Mouse (Mus musculus): Measurements from ENCODE around the gene Dctn1. TPM values are rescaled to one million over a fixed set of nuclear protein-coding genes. Genes with fewer than 3 reads are reported as not detected.

Gene Dctn1
- total RNA-seq, 2 experiments from 2014 or later, result 369 to 376 TPM

DNA sequence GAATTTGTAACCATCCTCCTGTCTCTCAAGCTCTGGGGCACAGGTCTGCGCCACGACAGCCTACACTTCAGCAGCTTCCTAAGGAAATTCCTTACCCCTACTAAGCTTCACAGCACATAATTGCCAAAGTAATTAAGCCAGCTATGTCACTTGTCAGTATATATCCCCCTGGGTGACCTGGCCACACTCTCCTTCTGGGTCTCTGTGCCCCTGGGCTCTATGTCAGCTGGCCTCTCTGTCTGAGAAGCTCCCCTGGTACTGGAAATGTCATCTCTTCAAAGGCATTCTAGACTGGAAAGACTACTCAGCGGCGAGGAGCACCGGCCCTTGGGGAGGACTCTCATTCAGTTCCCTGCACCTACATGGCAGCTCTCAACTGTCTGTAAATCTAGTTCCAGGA lies 42.8 kb upstream of the Dctn1 start:
- DNase-seq (ENCODE audit: extremely low spot score in 1 of 2, low spot score in 2 of 2), result no peak
- H3K27ac ChIP-seq, result no peak overlapping the region
- intact Hi-C loops (cut with DNase I), result no loop called here
- no peak for TF ChIP-seq CTCF (IDR thresholded peaks at IDR 0.05)
- H3K4me3 ChIP-seq, result no peak overlapping the region

- TF ChIP-seq CTCF (IDR thresholded peaks at IDR 0.05), result no peak
- Histone ChIP-seq H3K27ac (peak overlapping the region; percentile 65), H3K4me3 (peak overlapping the region; percentile 70)
- peak; percentile 82 to 87 for DNase-seq (ENCODE audit: extremely low spot score in 1 of 2, low spot score in 2 of 2)
- intact Hi-C loops (cut with DNase I), result loop anchor here (2.0 kb wide), 1 partner anchor 18 kb away; no protein-coding TSS in a partner anchor
Observed at GRCm38 (mm10) chr6:83124851-83125312, 40.8 kb upstream of the Dctn1 start.

DNA sequence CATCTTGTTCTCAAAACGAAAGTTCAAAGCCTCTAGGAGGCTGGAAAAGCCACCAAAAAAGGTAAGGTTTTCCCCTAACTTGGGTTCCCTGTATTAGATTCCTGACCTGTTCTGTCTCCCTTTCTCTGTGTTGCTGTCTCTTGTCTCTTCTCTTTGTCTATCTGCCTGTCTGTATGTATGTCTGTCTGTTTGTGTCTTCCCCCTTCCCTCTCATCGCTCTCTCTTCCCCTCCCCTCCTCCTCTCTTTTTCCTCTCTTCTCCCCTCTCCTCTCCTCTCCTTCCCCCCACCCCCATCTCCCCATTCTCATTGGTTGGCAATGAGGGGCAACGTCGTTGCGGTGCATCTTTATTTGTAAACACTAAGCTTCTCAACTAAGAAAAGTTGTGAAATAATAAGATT lies 40.4 kb upstream of the Dctn1 start, which contains the start of gene Ino80b:
Gene Ino80b, minus strand, starts transcription at position 101 of the 400 bp plus-strand sequence.
- peak within 1 kb of the TSS; percentile 70 for H3K4me3 ChIP-seq
- no peak for TF ChIP-seq CTCF (IDR thresholded peaks at IDR 0.05)
- peak within 1 kb of the TSS; percentile 65 for H3K27ac ChIP-seq
- intact Hi-C loops (cut with DNase I), result loop anchor here (2.0 kb wide), 1 partner anchor 17 kb away; no protein-coding TSS in a partner anchor
- DNase-seq (ENCODE audit: extremely low spot score in 1 of 2, low spot score in 2 of 2), result no peak

DNA sequence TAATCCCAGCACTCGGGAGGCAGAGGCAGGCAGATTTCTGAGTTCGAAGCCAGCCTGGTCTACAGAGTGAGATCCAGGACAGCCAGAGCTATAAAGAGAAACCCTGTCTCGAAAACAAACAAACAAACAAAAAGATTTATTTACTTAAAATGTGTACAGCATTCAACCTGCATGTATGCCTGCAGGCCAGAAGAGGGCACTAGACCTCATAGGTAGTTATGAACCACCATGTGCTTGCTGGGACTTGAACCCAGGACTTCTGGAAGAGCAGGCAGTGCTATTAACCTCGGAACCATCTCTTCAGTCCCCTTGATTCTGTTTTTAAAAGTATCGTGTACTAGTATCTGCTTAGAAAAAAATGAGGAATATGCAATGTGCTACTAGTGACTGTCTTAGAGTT lies 38.3 kb upstream of the Dctn1 start:
- intact Hi-C loops (cut with DNase I), result no loop called here
- DNase-seq (ENCODE audit: extremely low spot score in 1 of 2, low spot score in 2 of 2), result no peak
- Histone ChIP-seq H3K27ac (no peak overlapping the region), H3K4me3 (no peak overlapping the region)
- peak; percentile 40 for TF ChIP-seq CTCF (IDR thresholded peaks at IDR 0.05)

- no peak for TF ChIP-seq CTCF (IDR thresholded peaks at IDR 0.05)
- intact Hi-C loops (cut with DNase I), result no loop called here
Observed at GRCm38 (mm10) chr6:83131469-83132034, 34.2 kb upstream of the Dctn1 start.

GRCm38 (mm10) chr6:83132176-83132919 lies 33.4 kb upstream of the Dctn1 start:
- intact Hi-C loops (cut with DNase I), result no loop called here
- DNase-seq (ENCODE audit: extremely low spot score in 1 of 2, low spot score in 2 of 2), result no peak
- TF ChIP-seq CTCF (IDR thresholded peaks at IDR 0.05), result no peak

More at GRCm38 (mm10) chr6:83131469-83132034, 34.2 kb upstream of the Dctn1 start:
- no peak for DNase-seq (ENCODE audit: extremely low spot score in 1 of 2, low spot score in 2 of 2)
- Histone ChIP-seq H3K27ac (no peak overlapping the region), H3K4me3 (no peak overlapping the region)

GRCm38 (mm10) chr6:83134226-83134625 lies 31.5 kb upstream of the Dctn1 start:
- no peak for TF ChIP-seq CTCF (IDR thresholded peaks at IDR 0.05)

More at GRCm38 (mm10) chr6:83132176-83132919, 33.4 kb upstream of the Dctn1 start:
- Histone ChIP-seq H3K27ac (no peak overlapping the region), H3K4me3 (no peak overlapping the region)

DNA sequence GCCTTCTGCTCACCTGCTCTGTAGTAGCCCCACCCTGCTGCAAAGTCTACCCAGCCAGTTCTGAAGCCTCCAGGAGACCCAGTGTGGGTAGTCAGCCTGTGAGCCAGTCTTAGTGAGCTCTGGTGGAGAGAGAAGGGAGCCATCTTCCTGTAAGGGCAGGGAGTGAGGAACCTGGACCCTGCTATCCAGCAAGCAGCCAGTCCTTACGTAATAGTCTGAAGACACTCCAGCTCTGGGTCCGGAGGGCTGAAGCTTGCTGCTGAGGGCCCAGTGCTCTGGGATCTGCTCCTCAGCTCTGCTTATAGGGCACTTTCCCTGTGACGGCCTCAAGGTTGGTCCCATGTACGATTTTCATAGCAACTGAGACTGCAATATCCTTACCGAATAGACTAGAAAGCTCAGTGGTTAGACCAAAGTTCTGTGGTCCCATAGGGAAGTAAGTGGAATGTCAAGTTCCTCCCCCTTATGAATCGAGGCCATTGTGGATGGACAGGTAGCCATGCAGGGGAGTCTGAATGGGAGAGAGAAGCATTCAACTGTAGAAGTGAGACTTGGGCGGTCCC lies 30.7 kb upstream of the Dctn1 start, which contains the start of gene Rtkn:
Gene Rtkn, plus strand, starts transcription at position 513 of the 563 bp plus-strand sequence.
- H3K4me3 ChIP-seq, result peak within 1 kb of the TSS; percentile 24
- peak within 1 kb of the TSS; percentile 12; the same call in 1 of the 2 replicates for H3K27ac ChIP-seq
- no peak for TF ChIP-seq CTCF (IDR thresholded peaks at IDR 0.05)
- intact Hi-C loops (cut with DNase I), result no loop called here
- DNase-seq (ENCODE audit: extremely low spot score in 1 of 2, low spot score in 2 of 2), result no peak

More at GRCm38 (mm10) chr6:83134226-83134625, 31.5 kb upstream of the Dctn1 start:
- intact Hi-C loops (cut with DNase I), result no loop called here
- H3K4me3 ChIP-seq, result no peak overlapping the region
- DNase-seq (ENCODE audit: extremely low spot score in 1 of 2, low spot score in 2 of 2), result no peak
- no peak overlapping the region for H3K27ac ChIP-seq

DNA sequence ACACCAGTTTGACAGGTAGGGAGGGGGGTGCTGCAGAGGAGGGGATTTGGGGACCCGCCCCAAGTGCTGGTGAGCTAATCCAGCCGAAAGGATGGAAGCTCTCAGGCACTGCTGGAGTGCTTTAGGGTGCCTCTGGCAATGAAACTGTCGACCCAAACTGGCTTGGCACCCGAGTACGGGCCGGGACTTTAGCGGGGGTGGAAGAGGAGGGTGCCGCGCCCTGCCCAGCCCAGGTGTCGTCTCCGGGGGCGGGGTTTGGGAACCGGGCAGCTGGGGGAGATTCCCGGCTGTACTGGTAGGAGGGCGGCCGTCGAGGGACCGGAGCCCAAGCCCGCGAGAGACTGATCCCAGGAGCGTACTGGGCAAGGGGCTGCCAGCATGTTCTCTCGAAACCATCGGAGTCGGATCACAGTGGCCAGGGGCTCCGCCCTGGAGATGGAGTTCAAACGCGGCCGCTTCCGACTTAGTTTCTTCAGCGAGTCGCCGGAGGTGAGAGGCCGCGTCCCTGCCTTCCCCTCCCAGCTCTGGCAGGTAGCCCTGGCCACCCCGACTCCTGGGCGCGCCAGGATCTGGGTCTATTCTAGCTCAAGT lies 30.1 kb upstream of the Dctn1 start:
- DNase-seq (ENCODE audit: extremely low spot score in 1 of 2, low spot score in 2 of 2), result peak in 1 of 2 experiments; percentile 10

DNA sequence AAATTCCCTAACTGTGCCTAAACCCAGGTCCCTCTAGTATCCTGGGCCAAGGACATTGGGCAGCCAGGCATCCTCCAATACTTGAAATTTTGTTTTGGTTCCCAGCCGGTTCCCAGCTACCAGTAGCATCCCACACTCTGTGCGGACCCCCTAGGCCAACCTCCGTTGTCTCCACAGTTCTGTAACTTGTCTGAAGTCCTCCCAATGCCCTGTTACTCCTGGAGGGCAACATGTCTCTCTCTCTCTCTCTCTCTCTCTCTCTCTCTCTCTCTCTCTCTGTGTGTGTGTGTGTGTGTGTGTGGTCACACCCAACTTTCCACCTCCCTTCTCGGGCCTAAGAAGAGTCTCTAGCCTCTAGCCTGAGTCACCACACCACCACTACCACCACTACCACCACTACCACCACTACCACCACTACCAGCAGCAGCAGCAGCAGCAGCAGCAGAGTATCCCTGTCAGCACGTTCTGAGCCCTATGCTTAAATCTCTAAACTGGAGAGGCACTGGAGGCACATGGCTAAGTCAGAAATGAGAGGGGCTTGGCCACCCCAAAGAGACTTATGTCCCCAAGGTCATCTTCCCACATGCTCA lies 29.3 kb upstream of the Dctn1 start:
- no peak for DNase-seq (ENCODE audit: extremely low spot score in 1 of 2, low spot score in 2 of 2)
- Histone ChIP-seq H3K27ac (peak overlapping the region; percentile 89), H3K4me3 (peak overlapping the region; percentile 45)
- no peak for TF ChIP-seq CTCF (IDR thresholded peaks at IDR 0.05)
- intact Hi-C loops (cut with DNase I), result no loop called here

More for the DNA sequence above, 30.1 kb upstream of the Dctn1 start:
- peak overlapping the region; percentile 12; the same call in 1 of the 2 replicates for H3K27ac ChIP-seq
- peak overlapping the region; percentile 24 for H3K4me3 ChIP-seq
- TF ChIP-seq CTCF (IDR thresholded peaks at IDR 0.05), result no peak
- intact Hi-C loops (cut with DNase I), result no loop called here

GRCm38 (mm10) chr6:83136881-83137575 lies 28.7 kb upstream of the Dctn1 start:
- Histone ChIP-seq H3K27ac (peak overlapping the region; percentile 89), H3K4me3 (peak overlapping the region; percentile 45)
- intact Hi-C loops (cut with DNase I), result no loop called here
- TF ChIP-seq CTCF (IDR thresholded peaks at IDR 0.05), result no peak
- peak in 1 of 2 experiments; percentile 18 for DNase-seq (ENCODE audit: extremely low spot score in 1 of 2, low spot score in 2 of 2)

All from left cerebral cortex, adult 2 months (tissue).